ENCODE assay signal across 9 mouse cellular contexts in the genomic region with DNA sequence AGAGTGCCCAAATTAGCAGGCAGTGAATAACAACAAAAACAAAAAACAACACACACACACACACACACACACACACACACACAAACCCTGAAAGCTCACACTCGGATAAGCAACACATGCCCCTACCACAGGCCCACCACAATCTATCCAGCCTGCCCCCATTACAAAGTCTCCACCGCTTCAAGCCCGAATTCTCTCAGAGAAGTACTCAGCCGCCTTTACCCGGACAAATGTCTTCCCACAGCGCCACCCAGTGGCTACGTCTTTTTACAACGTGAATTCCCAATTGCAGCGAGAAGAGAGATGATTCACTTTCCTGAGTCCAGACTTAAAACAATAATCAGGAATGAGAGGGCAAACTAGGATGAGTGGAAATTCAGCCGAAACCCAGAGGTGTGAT. TPM values are rescaled to one million over a fixed set of nuclear protein-coding genes. Genes with fewer than 3 reads are reported as not detected.
DNase-seq lines count a peak whose midpoint lies in the region; ATAC-seq and TF ChIP-seq lines count a peak whose summit lies in the region.
"Had no signal": no experiment of that assay in that cellular context is flagged by ENCODE, and none has a peak within 500 bp of the region (broad histone marks: within the 10 kb centered on the region; RNA-seq: fewer than 3 reads in every experiment).

No protein-coding gene starts in this region.

- H3K4me3 ChIP-seq in gastrocnemius, adult 2 months, result no peak overlapping the region
- H3K4me3 ChIP-seq in intestine, postnatal 0 days (ENCODE audit: low read depth, low read length), result no peak overlapping the region
- H3K4me3 ChIP-seq in limb, embryonic 10.5 days, result no peak overlapping the region
- no peak overlapping the region for H3K4me3 ChIP-seq in midbrain, postnatal 0 days (ENCODE audit: low read depth, low read length)
- H3K4me3 ChIP-seq: megakaryocyte, embryonic 14.5 days had no signal

- no peak overlapping the region for H3K9ac ChIP-seq in intestine, postnatal 0 days (ENCODE audit: low read depth, low read length)
- H3K9ac ChIP-seq in midbrain, postnatal 0 days (replicated peaks; ENCODE audit: low read length, poor library complexity, severe bottlenecking), result no peak overlapping the region

- TF ChIP-seq CTCF in gastrocnemius, adult 2 months (IDR thresholded peaks at IDR 0.05), result peak; percentile 75
- peak; percentile 90 for TF ChIP-seq CTCF in intestine, postnatal 0 days (IDR thresholded peaks at IDR 0.05; ENCODE audit: low read depth)
- peak; percentile 92 for TF ChIP-seq CTCF in midbrain, postnatal 0 days (IDR thresholded peaks at IDR 0.05)

- H3K27me3 ChIP-seq in intestine, postnatal 0 days (replicated peaks; ENCODE audit: control insufficient read depth, insufficient read depth, low read length), result no peaks in the 10 kb centered on the region
- H3K27me3 ChIP-seq in limb, embryonic 10.5 days (ENCODE audit: low read depth, poor library complexity, severe bottlenecking), result no peaks in the 10 kb centered on the region
- H3K27me3 ChIP-seq in midbrain, postnatal 0 days (ENCODE audit: insufficient read depth, low read length), result no peaks in the 10 kb centered on the region

- intact Hi-C loops in gastrocnemius, adult 2 months (cut with DNase I), result loop anchor here (1.0 kb wide), 1 partner anchor 631 kb away; no protein-coding TSS in a partner anchor

- H3K4me1 ChIP-seq in intestine, postnatal 0 days (replicated peaks; ENCODE audit: control insufficient read depth, insufficient read depth, low read length), result no peaks in the 10 kb centered on the region
- H3K4me1 ChIP-seq in limb, embryonic 10.5 days, result peaks cover 10% of the 10 kb centered on the region; the same call in 1 of the 2 replicates
- H3K4me1 ChIP-seq in midbrain, postnatal 0 days (ENCODE audit: insufficient read depth, low read length), result no peaks in the 10 kb centered on the region
- H3K4me1 ChIP-seq: megakaryocyte, embryonic 14.5 days had no signal

- H3K4me2 ChIP-seq in intestine, postnatal 0 days (replicated peaks; ENCODE audit: low read depth), result no peak overlapping the region
- no peak overlapping the region for H3K4me2 ChIP-seq in midbrain, postnatal 0 days (ENCODE audit: low read depth, low read length, poor library complexity, severe bottlenecking)

- no peak for ATAC-seq in intestine, postnatal 0 days
- peak; percentile 38; the same call in 1 of the 2 replicates for ATAC-seq in midbrain, postnatal 0 days (ENCODE audit: low FRiP score)
- no peak for ATAC-seq in inflammation-experienced regulatory T-cells, adult 6 months

- 6% methylated on average over 10 of the region's 10 CpGs for whole genome bisulfite sequencing in intestine, postnatal 0 days
- 2% methylated on average over 10 of the region's 10 CpGs for WGBS in limb, embryonic 10.5 days
- WGBS in midbrain, postnatal 0 days, result under 1% methylated on average over 10 of the region's 10 CpGs

- H3K36me3 ChIP-seq in intestine, postnatal 0 days (ENCODE audit: control insufficient read depth, insufficient read depth), result no peaks in the 10 kb centered on the region
- no peaks in the 10 kb centered on the region for H3K36me3 ChIP-seq in limb, embryonic 10.5 days
- H3K36me3 ChIP-seq in midbrain, postnatal 0 days (ENCODE audit: insufficient read depth, low read length), result no peaks in the 10 kb centered on the region

- H3K9me3 ChIP-seq in intestine, postnatal 0 days (ENCODE audit: control insufficient read depth), result no peaks in the 10 kb centered on the region
- no peaks in the 10 kb centered on the region for H3K9me3 ChIP-seq in limb, embryonic 10.5 days (replicated peaks)
- H3K9me3 ChIP-seq in midbrain, postnatal 0 days (ENCODE audit: low read length), result no peaks in the 10 kb centered on the region
- H3K9me3 ChIP-seq: megakaryocyte, embryonic 14.5 days had no signal

- H3K27ac ChIP-seq in gastrocnemius, adult 2 months, result peak overlapping the region; percentile 82
- no peak overlapping the region for H3K27ac ChIP-seq in intestine, postnatal 0 days (ENCODE audit: low read depth, low read length)
- no peak overlapping the region for H3K27ac ChIP-seq in limb, embryonic 10.5 days
- no peak overlapping the region for H3K27ac ChIP-seq in midbrain, postnatal 0 days (ENCODE audit: low read depth, low read length)

- peak; percentile 88 to 89 for DNase-seq in adrenal gland, adult 18-20 months (ENCODE audit: low spot score in 2 of 2)
- peak; percentile 90 to 94 for DNase-seq in cerebellum, postnatal 25 days
- DNase-seq in gastrocnemius, adult 2 months, result peak; percentile 89
- peak; percentile 90 for DNase-seq in limb, embryonic 10.5 days (ENCODE audit: low spot score)
- DNase-seq in midbrain, postnatal 0 days (ENCODE audit: low spot score), result peak; percentile 92
- DNase-seq in spleen, postnatal 10 days (ENCODE audit: low spot score in 2 of 2), result peak; percentile 51 to 85

RNA-seq across cellular contexts. Expression of a gene that starts 10.3 kb away (rescaled TPM):
- total RNA-seq in adrenal gland, adult 18-20 months (2021), result 1 to 10 TPM; 5.4 to 6.8 TPM
- total RNA-seq in gastrocnemius, adult 2 months (2021), result 10 to 100 TPM; 21.4 to 31.0 TPM
- 0.37 and 0.55 TPM in 2 replicates for polyA plus RNA-seq in intestine, postnatal 0 days (2015; fragmentation: Nextera tagmentation; extraction: Ambion mirVana)
- 0.69 and 1.2 TPM in 2 replicates for polyA plus RNA-seq in limb, embryonic 10.5 days (2016; fragmentation: Nextera tagmentation; extraction: Ambion mirVana)
- total RNA-seq in midbrain, postnatal 0 days (2014; rRNA removed), result 21.1 and 37.9 TPM in 2 replicates
- polyA plus RNA-seq in midbrain, postnatal 0 days (2015; fragmentation: Nextera tagmentation; extraction: Ambion mirVana), result 2.2 and 2.7 TPM in 2 replicates
- polyA plus RNA-seq in inflammation-experienced regulatory T-cells, adult 6 months (2017; shearing (Covaris generic)), result not detected
